Mouse (Mus musculus): Measurements from ENCODE around the gene Mgea5. TPM values are rescaled to one million over a fixed set of nuclear protein-coding genes. Genes with fewer than 3 reads are reported as not detected.

Gene Mgea5
- polyA plus RNA-seq, 1 experiment from 2014 or later = 33.0 TPM

GRCm38 (mm10) chr19:45817816-45818490, 34.3 kb upstream of the Mgea5 start:
- Histone ChIP-seq H3K4me2 (ENCODE audit: low read length) (no peak overlapping the region), H3K4me3 (replicated peaks; ENCODE audit: low read depth, low read length) (no peak overlapping the region), H3K36me3 (ENCODE audit: insufficient read depth, low read length) (no peaks in the 10 kb centered on the region), H3K9me3 (replicated peaks; ENCODE audit: low read length) (no peaks in the 10 kb centered on the region), H3K4me1 (replicated peaks; ENCODE audit: insufficient read depth, low read length) (peaks cover 31% of the 10 kb centered on the region), H3K27me3 (ENCODE audit: insufficient read depth, low read length) (no peaks in the 10 kb centered on the region), H3K9ac (ENCODE audit: low read depth, low read length) (no peak overlapping the region), H3K27ac (no peak overlapping the region)
- ATAC-seq (replicated peaks; ENCODE audit: low FRiP score, low read depth) = no peak
- 59% methylated on average over 11 of the region's 11 CpGs for WGBS
- TF ChIP-seq CTCF (IDR thresholded peaks at IDR 0.05; ENCODE audit: low read depth) = no peak
- DNase-seq (ENCODE audit: low spot score) = no peak

- Histone ChIP-seq H3K9me3 (replicated peaks; ENCODE audit: low read length) (no peaks in the 10 kb centered on the region), H3K9ac (ENCODE audit: low read depth, low read length) (no peak overlapping the region), H3K36me3 (ENCODE audit: insufficient read depth, low read length) (no peaks in the 10 kb centered on the region), H3K4me1 (replicated peaks; ENCODE audit: insufficient read depth, low read length) (peaks cover 36% of the 10 kb centered on the region), H3K4me3 (replicated peaks; ENCODE audit: low read depth, low read length) (peak overlapping the region; percentile 36; the same call in 1 of the 2 replicates), H3K4me2 (ENCODE audit: low read length) (peak overlapping the region; percentile 82), H3K27ac (peak overlapping the region; percentile 54), H3K27me3 (ENCODE audit: insufficient read depth, low read length) (no peaks in the 10 kb centered on the region)
- ATAC-seq (replicated peaks; ENCODE audit: low FRiP score, low read depth) = 0 out of 2 replicates have a peak, but pooled peaks have one; percentile 15
- 10% methylated on average over 8 of the region's 8 CpGs for WGBS
- no peak for TF ChIP-seq CTCF (IDR thresholded peaks at IDR 0.05; ENCODE audit: low read depth)
- peak; percentile 62 for DNase-seq (ENCODE audit: low spot score)
These were observed 33.1 kb upstream of the Mgea5 start for GRCm38 (mm10) chr19:45816727-45817126.

GRCm38 (mm10) chr19:45815831-45816405, 32.3 kb upstream of the Mgea5 start, which contains the start of gene Kcnip2:
TSS of gene Kcnip2 (minus strand) at chr19:45816061.
- H3K9ac ChIP-seq (ENCODE audit: low read depth, low read length) = peak within 1 kb of the TSS; percentile 2; the same call in 1 of the 2 replicates
- peak within 1 kb of the TSS; percentile 36 for H3K4me3 ChIP-seq (replicated peaks; ENCODE audit: low read depth, low read length)
- ATAC-seq (replicated peaks; ENCODE audit: low FRiP score, low read depth) = peak; percentile 53; the same call in 1 of the 2 replicates
- peak; percentile 72 for DNase-seq (ENCODE audit: low spot score)
- no peaks in the 10 kb centered on the region for H3K9me3 ChIP-seq (replicated peaks; ENCODE audit: low read length)
- no peaks in the 10 kb centered on the region for H3K27me3 ChIP-seq (ENCODE audit: insufficient read depth, low read length)
- peak within 1 kb of the TSS; percentile 82 for H3K4me2 ChIP-seq (ENCODE audit: low read length)
- no peaks in the 10 kb centered on the region for H3K36me3 ChIP-seq (ENCODE audit: insufficient read depth, low read length)
- under 1% methylated on average over 28 of the region's 29 CpGs for WGBS
- peaks cover 36% of the 10 kb centered on the region for H3K4me1 ChIP-seq (replicated peaks; ENCODE audit: insufficient read depth, low read length)
- TF ChIP-seq CTCF (IDR thresholded peaks at IDR 0.05; ENCODE audit: low read depth) = peak; percentile 47
- H3K27ac ChIP-seq = peak within 1 kb of the TSS; percentile 54

- Histone ChIP-seq H3K9ac (ENCODE audit: low read depth, low read length) (no peak overlapping the region), H3K4me2 (ENCODE audit: low read length) (peak overlapping the region; percentile 82), H3K27ac (no peak overlapping the region), H3K4me3 (replicated peaks; ENCODE audit: low read depth, low read length) (peak overlapping the region; percentile 36), H3K36me3 (ENCODE audit: insufficient read depth, low read length) (no peaks in the 10 kb centered on the region), H3K27me3 (ENCODE audit: insufficient read depth, low read length) (no peaks in the 10 kb centered on the region), H3K4me1 (replicated peaks; ENCODE audit: insufficient read depth, low read length) (peaks cover 36% of the 10 kb centered on the region), H3K9me3 (replicated peaks; ENCODE audit: low read length) (no peaks in the 10 kb centered on the region)
- WGBS = 38% methylated on average over 10 of the region's 10 CpGs
- no peak for ATAC-seq (replicated peaks; ENCODE audit: low FRiP score, low read depth)
- TF ChIP-seq CTCF (IDR thresholded peaks at IDR 0.05; ENCODE audit: low read depth) = no peak
- no peak for DNase-seq (ENCODE audit: low spot score)
These were observed 31.5 kb upstream of the Mgea5 start for GRCm38 (mm10) chr19:45815170-45815569.

- H3K27ac ChIP-seq = no peak overlapping the region
- peak; percentile 78 for DNase-seq (ENCODE audit: low spot score)
- 12% methylated on average over 12 of the region's 12 CpGs for WGBS
- H3K9ac ChIP-seq (ENCODE audit: low read depth, low read length) = no peak overlapping the region
- ATAC-seq (replicated peaks; ENCODE audit: low FRiP score, low read depth) = peak; percentile 48; the same call in 1 of the 2 replicates
- peaks cover 36% of the 10 kb centered on the region for H3K4me1 ChIP-seq (replicated peaks; ENCODE audit: insufficient read depth, low read length)
- no peak for TF ChIP-seq CTCF (IDR thresholded peaks at IDR 0.05; ENCODE audit: low read depth)
- no peaks in the 10 kb centered on the region for H3K9me3 ChIP-seq (replicated peaks; ENCODE audit: low read length)
- no peak overlapping the region for H3K4me2 ChIP-seq (ENCODE audit: low read length)
- H3K4me3 ChIP-seq (replicated peaks; ENCODE audit: low read depth, low read length) = no peak overlapping the region
- H3K36me3 ChIP-seq (ENCODE audit: insufficient read depth, low read length) = no peaks in the 10 kb centered on the region
- H3K27me3 ChIP-seq (ENCODE audit: insufficient read depth, low read length) = no peaks in the 10 kb centered on the region
These were observed 30.2 kb upstream of the Mgea5 start for GRCm38 (mm10) chr19:45813801-45814200.

- H3K9me3 ChIP-seq (replicated peaks; ENCODE audit: low read length) = no peaks in the 10 kb centered on the region
- DNase-seq (ENCODE audit: low spot score) (peak; percentile 82), ATAC-seq (replicated peaks; ENCODE audit: low FRiP score, low read depth) (0 out of 2 replicates have a peak, but pooled peaks have one; percentile 29)
- 3% methylated on average over 11 of the region's 11 CpGs for WGBS
- H3K36me3 ChIP-seq (ENCODE audit: insufficient read depth, low read length) = no peaks in the 10 kb centered on the region
- H3K4me3 ChIP-seq (replicated peaks; ENCODE audit: low read depth, low read length) = no peak overlapping the region
- no peak overlapping the region for H3K27ac ChIP-seq
- peaks cover 35% of the 10 kb centered on the region for H3K4me1 ChIP-seq (replicated peaks; ENCODE audit: insufficient read depth, low read length)
- H3K4me2 ChIP-seq (ENCODE audit: low read length) = no peak overlapping the region
- TF ChIP-seq CTCF (IDR thresholded peaks at IDR 0.05; ENCODE audit: low read depth) = peak; percentile 84
- H3K27me3 ChIP-seq (ENCODE audit: insufficient read depth, low read length) = no peaks in the 10 kb centered on the region
- no peak overlapping the region for H3K9ac ChIP-seq (ENCODE audit: low read depth, low read length)
These were observed 29.6 kb upstream of the Mgea5 start for GRCm38 (mm10) chr19:45813263-45813662.

Data from kidney, postnatal 0 days (tissue).